Mouse (Mus musculus) kidney, postnatal 36 days (tissue): ENCODE measurements at regions not wholly inside any gene's neighbourhood (a gene's known extent, or its start where the extent isn't known, plus 50 kb on each side); places are given as distances from the start of the nearest gene placed in this dataset.

Experiments
- DNase-seq, 2 experiments: peaks; one replicate each; pipeline ENCODE4 v3.0.0; 2021 to 2022; ENCODE audit warnings: mixed read lengths in 2 of 2

GRCm38 (mm10) chr19:18444324-18444723 is 187.3 kb downstream of the Ostf1 start:
- DNase-seq, result no peak

GRCm38 (mm10) chr19:18436351-18436750 is 195.3 kb downstream of the Ostf1 start:
- DNase-seq, result no peak

GRCm38 (mm10) chr19:18420381-18420785 is 211.2 kb downstream of the Ostf1 start:
- peak; percentile 8 to 17 for DNase-seq

GRCm38 (mm10) chr19:18418548-18418947 is 213.1 kb downstream of the Ostf1 start:
- no peak for DNase-seq

GRCm38 (mm10) chr19:18377466-18378089 is 254.0 kb downstream of the Ostf1 start:
- DNase-seq, result no peak

- no peak for DNase-seq
Observed at GRCm38 (mm10) chr19:18368612-18369011, 263.0 kb downstream of the Ostf1 start.

- DNase-seq, result no peak
Observed at GRCm38 (mm10) chr19:18353960-18354359, 277.7 kb downstream of the Ostf1 start.

- DNase-seq, result no peak
Observed at GRCm38 (mm10) chr19:18345735-18346134, 285.9 kb downstream of the Ostf1 start.

- DNase-seq, result no peak
Observed at GRCm38 (mm10) chr19:18343647-18344046, 288.0 kb downstream of the Ostf1 start.

- no peak for DNase-seq
Observed at GRCm38 (mm10) chr19:18343003-18343402, 288.6 kb downstream of the Ostf1 start.

- no peak for DNase-seq
Observed at GRCm38 (mm10) chr19:18337819-18338555, 293.6 kb downstream of the Ostf1 start.

GRCm38 (mm10) chr19:18336637-18337036 is 295.0 kb downstream of the Ostf1 start:
- DNase-seq, result no peak

GRCm38 (mm10) chr19:18334639-18335038 is 297.0 kb downstream of the Ostf1 start:
- DNase-seq, result no peak

- DNase-seq, result no peak
Observed at GRCm38 (mm10) chr19:18331811-18332210, 299.8 kb downstream of the Ostf1 start.

- no peak for DNase-seq
Observed at GRCm38 (mm10) chr19:18329421-18329820, 302.2 kb downstream of the Ostf1 start.

GRCm38 (mm10) chr19:18318391-18318944 is 313.2 kb downstream of the Ostf1 start:
- DNase-seq, result no peak

GRCm38 (mm10) chr19:18273415-18273814 is 358.2 kb downstream of the Ostf1 start:
- DNase-seq, result no peak

- no peak for DNase-seq
Observed at GRCm38 (mm10) chr19:18255074-18255684, 376.4 kb downstream of the Ostf1 start.

- DNase-seq, result no peak
Observed at GRCm38 (mm10) chr19:18253333-18253732, 378.3 kb downstream of the Ostf1 start.
